Mouse (Mus musculus) kidney, embryonic 14.5 days (tissue): Measurements from ENCODE around the gene Tmem37. TPM values are rescaled to one million over a fixed set of nuclear protein-coding genes. Genes with fewer than 3 reads are reported as not detected.

ENCODE experiments used
- ATAC-seq: fragments of 200-750 bp; cut with Nextera tagmentation; 2 replicates; pipeline ENCODE4 v1.8.0; 2017; ENCODE audit warnings: moderate number of reproducible peaks, mild to moderate bottlenecking, moderate TSS enrichment, moderate library complexity; ENCODE audit not compliant: low FRiP score, low TSS enrichment
- H3K27ac ChIP-seq: fragments of 300-500 bp; sonication (generic); 2 replicates; pipeline ENCODE4 v1.5.1; 2014; ENCODE audit warnings: low read depth, mild to moderate bottlenecking, low read length, moderate library complexity, mixed read lengths
- H3K27me3 ChIP-seq: fragments of 300-500 bp; sonication (generic); 2 replicates; pipeline ENCODE4 v1.6.1; 2014; ENCODE audit warnings: mild to moderate bottlenecking, low read length; ENCODE audit not compliant: control insufficient read depth, insufficient read depth
- H3K36me3 ChIP-seq: fragments of 300-500 bp; sonication (generic); 2 replicates; pipeline ENCODE4 v1.6.1; 2014; ENCODE audit warnings: low read length, mixed read lengths; ENCODE audit not compliant: control insufficient read depth, insufficient read depth
- H3K4me1 ChIP-seq: fragments of 300-500 bp; sonication (generic); 2 replicates; pipeline ENCODE4 v1.6.1; 2014; ENCODE audit warnings: low read length, mixed read lengths; ENCODE audit not compliant: control insufficient read depth, insufficient read depth
- H3K4me2 ChIP-seq: fragments of 300-500 bp; sonication (generic); replicated peaks from 2 replicates; pipeline ENCODE4 v1.6.1; 2014; ENCODE audit warnings: low read depth, mild to moderate bottlenecking, low read length
- H3K4me3 ChIP-seq: fragments of 300-500 bp; sonication (generic); 2 replicates; pipeline ENCODE4 v1.5.1; 2014; ENCODE audit warnings: mild to moderate bottlenecking, low read length
- H3K9ac ChIP-seq: fragments of 300-500 bp; sonication (generic); 2 replicates; pipeline ENCODE4 v1.6.1; 2014; ENCODE audit warnings: low read depth, mild to moderate bottlenecking, low read length, moderate library complexity
- H3K9me3 ChIP-seq: fragments of 300-500 bp; sonication (generic); 2 replicates; pipeline ENCODE4 v1.6.1; 2016; ENCODE audit warnings: low read length; ENCODE audit not compliant: control insufficient read depth
- WGBS: fragments of 180-500 bp; shearing (Covaris S2); extraction: QIAGEN DNeasy Blood & Tissue Kit; methylation state at CpG from one replicate; pipeline ENCODE4 v1.1.7; 2014; 5-methylcytosine and 5-hydroxymethylcytosine counted together
- polyA plus RNA-seq: library from polyadenylated mRNA; unstranded; fragments of >200 nt; fragmentation: Nextera tagmentation; extraction: Ambion mirVana; gene quantifications from 2 replicates; pipeline ENCODE4 v1.2.1, GENCODE M21; 2014

The Tmem37 gene
- polyA plus RNA-seq, 1 experiment from 2014 or later, result 40.5 TPM

DNA sequence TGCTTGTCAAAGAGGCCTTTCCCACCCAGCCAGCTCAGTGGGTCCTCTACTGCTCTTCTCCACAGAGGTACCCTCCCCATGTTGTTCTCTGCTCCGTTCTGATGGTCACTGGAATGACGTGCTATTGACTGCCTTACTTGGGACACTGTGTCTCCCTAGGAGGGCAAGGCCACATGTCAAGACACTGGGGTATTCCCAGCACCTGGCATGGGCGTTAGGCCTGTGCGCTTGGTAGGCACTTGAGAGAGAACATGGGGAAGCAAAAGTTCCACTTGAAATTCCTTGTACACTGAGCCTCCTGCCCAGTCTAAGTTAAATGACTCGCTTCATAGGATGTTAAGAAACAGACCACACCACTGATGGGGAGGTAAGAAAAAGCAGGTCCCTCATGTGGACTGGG is 4.8 kb downstream of the Tmem37 start:
- no peak overlapping the region for H3K4me3 ChIP-seq
- H3K4me1 ChIP-seq, result peaks cover 11% of the 10 kb centered on the region
- no peak overlapping the region for H3K9ac ChIP-seq
- H3K9me3 ChIP-seq, result no peaks in the 10 kb centered on the region
- 90% methylated on average over 5 of the region's 5 CpGs for WGBS
- no peak overlapping the region for H3K4me2 ChIP-seq
- no peaks in the 10 kb centered on the region for H3K36me3 ChIP-seq
- no peak for ATAC-seq
- H3K27ac ChIP-seq, result no peak overlapping the region
- H3K27me3 ChIP-seq, result no peaks in the 10 kb centered on the region

DNA sequence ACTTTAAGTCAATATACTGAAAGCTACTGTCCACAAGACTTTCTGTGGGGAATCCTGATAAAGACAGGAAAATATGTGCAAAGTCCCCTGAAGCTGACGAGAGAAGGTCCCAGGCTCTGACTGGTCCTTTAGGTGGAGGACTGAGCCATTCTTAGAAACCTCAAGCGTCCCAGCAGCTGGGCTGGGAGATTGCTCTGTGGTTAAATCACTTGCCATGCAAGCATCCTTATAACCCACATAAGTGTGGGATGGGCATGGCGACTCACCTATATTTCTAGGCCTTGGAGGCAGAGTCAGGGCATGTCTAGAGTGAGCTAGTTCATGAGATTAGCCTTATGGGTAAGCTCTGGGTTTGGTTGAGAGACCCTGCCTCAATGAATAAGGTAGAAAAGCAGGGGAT is 7.2 kb downstream of the Tmem37 start:
- 84% methylated on average over 3 of the region's 3 CpGs for WGBS
- H3K36me3 ChIP-seq, result no peaks in the 10 kb centered on the region
- H3K9ac ChIP-seq, result no peak overlapping the region
- no peaks in the 10 kb centered on the region for H3K9me3 ChIP-seq
- H3K27ac ChIP-seq, result no peak overlapping the region
- H3K27me3 ChIP-seq, result no peaks in the 10 kb centered on the region
- H3K4me2 ChIP-seq, result no peak overlapping the region
- H3K4me3 ChIP-seq, result no peak overlapping the region
- ATAC-seq, result no peak
- no peaks in the 10 kb centered on the region for H3K4me1 ChIP-seq

DNA sequence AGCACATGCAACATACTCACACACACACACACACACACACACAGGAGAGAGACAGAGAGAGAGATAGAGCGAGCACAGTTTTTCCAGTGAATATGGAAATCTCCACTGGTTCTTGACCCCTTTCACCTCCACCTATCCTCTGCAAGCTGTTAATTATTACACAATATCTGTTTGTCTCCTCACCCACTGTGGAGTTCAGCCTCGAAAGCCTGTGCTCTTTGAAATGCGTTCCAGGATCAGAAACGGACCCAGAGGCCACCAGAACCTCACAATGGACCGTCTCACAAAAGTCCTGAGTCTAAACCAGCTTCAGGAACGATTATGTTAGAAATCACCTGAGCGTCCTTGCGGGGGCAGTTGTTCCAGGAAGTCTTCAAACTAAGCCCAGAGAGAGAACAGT is 7.7 kb downstream of the Tmem37 start:
- 83% methylated on average over 8 of the region's 8 CpGs for WGBS
- H3K4me2 ChIP-seq, result no peak overlapping the region
- H3K27me3 ChIP-seq, result no peaks in the 10 kb centered on the region
- H3K9me3 ChIP-seq, result no peaks in the 10 kb centered on the region
- no peak overlapping the region for H3K9ac ChIP-seq
- H3K4me3 ChIP-seq, result no peak overlapping the region
- no peak overlapping the region for H3K27ac ChIP-seq
- no peak for ATAC-seq
- H3K4me1 ChIP-seq, result no peaks in the 10 kb centered on the region
- no peaks in the 10 kb centered on the region for H3K36me3 ChIP-seq

DNA sequence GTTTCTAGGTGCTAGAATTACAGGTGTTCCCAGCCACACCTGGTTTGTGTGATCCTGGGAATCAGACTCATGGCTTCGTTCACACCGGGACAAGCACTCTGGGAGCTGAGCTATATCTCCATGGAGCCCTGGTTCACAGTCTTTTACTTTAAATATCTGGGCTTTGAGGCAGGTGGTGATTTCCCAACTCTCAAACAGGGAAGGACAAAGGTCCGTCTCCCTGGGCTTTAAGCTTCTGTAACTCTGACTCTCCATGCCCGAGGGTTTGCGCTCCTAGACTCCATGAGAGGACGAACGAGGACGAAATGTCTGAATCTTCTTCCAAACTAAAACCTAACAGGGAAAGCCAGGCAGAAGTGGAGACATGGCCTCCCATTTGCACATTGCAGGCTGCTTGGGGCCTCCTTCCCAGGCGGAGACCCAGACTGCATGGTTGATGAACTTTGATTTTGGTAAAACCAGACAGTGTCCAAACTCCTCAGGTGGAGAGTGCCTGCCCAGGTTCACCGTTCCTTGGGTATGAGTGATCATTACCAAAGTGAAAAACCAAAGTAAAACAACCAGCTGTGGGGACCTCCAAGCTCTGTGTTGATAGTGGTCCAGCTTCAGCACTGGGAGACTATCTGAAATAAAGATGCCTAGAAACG is 9.7 kb downstream of the Tmem37 start:
- Histone ChIP-seq H3K4me2 (no peak overlapping the region), H3K36me3 (no peaks in the 10 kb centered on the region), H3K4me1 (no peaks in the 10 kb centered on the region), H3K27me3 (no peaks in the 10 kb centered on the region), H3K4me3 (no peak overlapping the region), H3K9me3 (no peaks in the 10 kb centered on the region), H3K9ac (no peak overlapping the region), H3K27ac (no peak overlapping the region)
- ATAC-seq, result no peak
- WGBS, result 92% methylated on average over 11 of the region's 11 CpGs

DNA sequence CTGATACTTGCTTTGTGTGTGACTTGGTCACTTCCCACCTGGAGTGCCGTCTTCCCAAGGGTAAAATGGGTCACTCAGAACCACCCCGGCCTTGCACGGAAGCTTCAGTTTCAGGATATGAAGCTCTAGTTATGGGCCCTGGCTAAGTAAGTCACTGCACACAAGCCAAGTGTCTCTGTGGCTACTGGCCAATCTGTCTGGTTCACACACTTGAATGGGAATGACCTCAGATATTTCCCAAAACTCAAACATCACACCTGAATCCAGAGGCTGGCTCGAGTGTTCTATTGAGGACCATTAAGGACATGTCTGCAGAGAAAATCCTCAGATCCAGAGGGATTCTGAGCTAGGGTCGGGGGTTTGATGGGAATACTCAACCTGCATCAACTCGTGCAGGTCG is 11.6 kb downstream of the Tmem37 start:
- H3K36me3 ChIP-seq, result no peaks in the 10 kb centered on the region

DNA sequence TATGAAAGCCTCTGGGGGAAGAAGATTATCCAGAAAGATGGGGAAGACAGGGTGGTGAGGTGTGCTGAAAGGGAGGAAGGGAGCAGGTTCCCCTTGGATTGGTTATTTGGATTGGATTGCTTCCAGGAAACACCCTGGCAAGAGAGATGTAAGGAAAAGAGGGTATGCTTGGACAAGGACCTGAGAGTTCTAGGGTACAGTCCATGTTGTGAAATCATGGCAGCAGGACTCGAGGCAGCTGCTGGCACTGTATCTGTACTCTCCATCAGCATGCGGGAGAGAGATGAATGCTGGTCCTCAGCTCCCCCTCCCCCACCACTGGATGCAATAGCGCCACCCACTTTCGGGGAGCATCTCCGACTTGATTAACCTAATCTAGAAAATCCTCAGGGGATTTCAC is 13.2 kb downstream of the Tmem37 start:
- Histone ChIP-seq H3K27me3 (no peaks in the 10 kb centered on the region), H3K9me3 (no peaks in the 10 kb centered on the region), H3K27ac (no peak overlapping the region), H3K36me3 (no peaks in the 10 kb centered on the region), H3K4me1 (peaks cover 8% of the 10 kb centered on the region; the same call in 1 of the 2 replicates), H3K4me2 (no peak overlapping the region), H3K4me3 (no peak overlapping the region), H3K9ac (no peak overlapping the region)
- no peak for ATAC-seq
- 78% methylated on average over 5 of the region's 5 CpGs for WGBS

More for the DNA sequence above, 11.6 kb downstream of the Tmem37 start:
- ATAC-seq, result no peak
- H3K27me3 ChIP-seq, result no peaks in the 10 kb centered on the region
- no peak overlapping the region for H3K4me3 ChIP-seq
- H3K27ac ChIP-seq, result no peak overlapping the region
- H3K9me3 ChIP-seq, result no peaks in the 10 kb centered on the region
- peaks cover 3% of the 10 kb centered on the region; the same call in 1 of the 2 replicates for H3K4me1 ChIP-seq
- no peak overlapping the region for H3K9ac ChIP-seq
- WGBS, result 88% methylated on average over 7 of the region's 7 CpGs
- no peak overlapping the region for H3K4me2 ChIP-seq

DNA sequence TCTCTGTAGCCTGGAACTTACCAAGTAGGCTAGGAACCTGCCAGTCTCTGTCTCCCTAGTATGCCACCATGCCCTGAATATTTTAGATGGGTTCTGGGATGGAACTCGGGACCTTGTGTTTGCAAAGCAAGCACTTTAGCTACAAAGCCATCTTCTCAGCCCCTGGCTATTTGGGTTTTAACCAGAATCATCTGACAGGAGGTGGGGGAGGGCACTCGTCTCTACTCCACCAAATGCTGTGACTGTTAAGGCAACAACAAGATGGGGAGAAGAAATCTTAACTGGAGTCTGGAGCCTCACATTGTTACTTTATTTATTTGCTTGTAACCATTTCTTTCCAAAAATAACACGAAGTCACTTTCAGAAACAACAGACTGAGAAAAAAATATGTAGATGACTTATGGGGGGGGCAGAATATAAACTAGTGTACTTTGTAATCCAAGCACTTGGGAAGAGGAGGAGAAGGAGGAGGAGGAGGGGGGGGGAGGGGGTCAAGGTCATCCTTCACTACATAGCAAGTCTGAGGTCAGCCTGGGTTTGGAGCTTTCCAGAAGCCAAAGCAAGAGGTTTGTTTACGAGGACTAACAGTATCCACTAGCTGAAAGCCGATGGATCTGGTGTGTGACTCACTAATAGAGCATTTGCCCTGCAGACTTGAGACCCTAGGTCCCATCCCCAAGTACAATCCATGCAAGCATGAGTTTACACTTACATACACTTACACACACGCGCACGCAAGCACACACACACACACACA is 16.0 kb downstream of the Tmem37 start:
- Histone ChIP-seq H3K9ac (no peak overlapping the region), H3K27ac (peak overlapping the region; percentile 12; the same call in 1 of the 2 replicates), H3K4me3 (no peak overlapping the region), H3K4me1 (peaks cover 13% of the 10 kb centered on the region; the same call in 1 of the 2 replicates), H3K27me3 (no peaks in the 10 kb centered on the region), H3K4me2 (no peak overlapping the region), H3K9me3 (0 out of 2 replicates have a peak, but pooled peaks cover 2% of the 10 kb centered on the region), H3K36me3 (no peaks in the 10 kb centered on the region)
- WGBS, result 47% methylated on average over 8 of the region's 8 CpGs
- peak; percentile 37; the same call in 1 of the 2 replicates for ATAC-seq

DNA sequence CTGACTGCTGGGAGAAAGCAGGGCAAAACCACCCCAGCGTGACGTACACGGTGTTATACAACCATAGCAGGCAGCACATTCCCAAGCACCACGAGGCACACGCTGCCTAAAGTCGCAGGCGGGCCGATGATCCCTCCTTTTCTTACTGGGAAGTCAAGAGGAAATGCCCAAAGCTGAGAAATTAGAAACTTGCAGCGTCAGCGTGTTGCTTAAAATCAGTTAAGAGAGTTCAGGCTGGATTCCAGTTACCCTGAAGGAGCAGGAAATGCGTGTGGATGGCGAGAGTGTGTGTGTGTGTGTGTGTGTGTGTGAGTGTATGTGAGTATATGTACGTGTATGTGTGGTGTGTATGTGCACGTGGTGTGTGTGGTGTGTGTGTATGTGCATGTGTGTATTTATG is 16.8 kb downstream of the Tmem37 start:
- Histone ChIP-seq H3K4me2 (no peak overlapping the region), H3K27ac (no peak overlapping the region), H3K9ac (no peak overlapping the region), H3K4me3 (no peak overlapping the region), H3K4me1 (peaks cover 13% of the 10 kb centered on the region; the same call in 1 of the 2 replicates), H3K27me3 (no peaks in the 10 kb centered on the region), H3K36me3 (no peaks in the 10 kb centered on the region), H3K9me3 (0 out of 2 replicates have a peak, but pooled peaks cover 2% of the 10 kb centered on the region)
- no peak; the same call in 1 of the 2 replicates for ATAC-seq
- WGBS, result 41% methylated on average over 14 of the region's 14 CpGs

DNA sequence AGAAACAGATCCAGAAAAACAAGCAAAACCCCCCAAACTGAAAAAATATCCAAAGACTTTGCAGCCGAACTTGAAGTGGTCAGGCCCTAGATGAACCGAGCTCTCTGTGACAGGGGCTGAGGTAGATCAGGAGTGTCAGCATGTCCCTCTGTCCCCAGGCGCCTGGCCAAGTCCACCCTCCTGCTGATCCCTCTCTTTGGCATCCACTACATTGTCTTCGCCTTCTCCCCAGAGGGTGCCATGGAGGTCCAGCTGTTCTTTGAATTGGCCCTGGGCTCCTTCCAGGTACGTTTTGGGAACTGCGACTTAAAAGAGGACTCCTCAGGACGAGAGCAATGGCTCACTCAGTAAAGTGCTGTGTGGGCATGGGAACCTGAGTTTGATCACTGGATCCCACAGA is 17.6 kb downstream of the Tmem37 start:
- Histone ChIP-seq H3K9ac (no peak overlapping the region), H3K4me2 (no peak overlapping the region), H3K27ac (no peak overlapping the region), H3K27me3 (no peaks in the 10 kb centered on the region), H3K36me3 (no peaks in the 10 kb centered on the region), H3K4me1 (peaks cover 13% of the 10 kb centered on the region; the same call in 1 of the 2 replicates), H3K4me3 (no peak overlapping the region), H3K9me3 (0 out of 2 replicates have a peak, but pooled peaks cover 2% of the 10 kb centered on the region)
- WGBS, result 80% methylated on average over 7 of the region's 7 CpGs
- ATAC-seq, result no peak
